Mouse (Mus musculus): ENCODE results near the gene St3gal5. TPM values are rescaled to one million over a fixed set of nuclear protein-coding genes. Genes with fewer than 3 reads are reported as not detected.

Gene St3gal5
- total and polyA plus RNA-seq, 3 experiments = 24.4 to 51.8 TPM; not detected in 1

DNA sequence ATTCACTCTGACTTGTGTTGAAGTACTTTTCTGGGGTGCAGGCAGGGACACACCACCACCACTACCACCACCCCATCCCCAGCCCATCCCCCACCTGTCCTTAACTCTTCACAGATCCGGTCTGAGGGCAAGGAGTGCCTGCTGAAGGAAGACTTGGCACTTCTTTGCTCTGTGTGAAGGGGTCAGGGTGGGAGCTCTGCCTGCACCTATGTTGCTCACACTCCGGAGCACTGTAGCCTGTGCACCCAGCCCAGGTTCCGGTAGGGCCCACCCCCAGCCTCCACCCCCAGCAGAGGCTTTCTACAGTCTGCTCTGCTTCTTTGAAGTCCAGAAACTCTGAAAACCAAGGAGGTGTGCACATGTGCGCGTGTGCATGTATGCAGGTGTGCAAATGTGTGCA lies 93.2 kb downstream of the St3gal5 start:
- no peak overlapping the region for H3K9ac ChIP-seq (ENCODE audit: control insufficient read depth, low read depth, low read length, poor library complexity, severe bottlenecking)
- H3K4me3 ChIP-seq (ENCODE audit: control insufficient read depth in 1 of 2, insufficient read depth in 1 of 2, low read depth in 2 of 2, low read length in 2 of 2) = no peak overlapping the region
- no peaks in the 10 kb centered on the region for H3K9me3 ChIP-seq (replicated peaks; ENCODE audit: insufficient read depth, low read length)
- H3K79me2 ChIP-seq (ENCODE audit: control insufficient read depth, insufficient read depth, low read length, poor library complexity) = no peaks in the 10 kb centered on the region
- no peak overlapping the region for H3K27ac ChIP-seq (ENCODE audit: control insufficient read depth, low read depth, low read length)
- DNase-seq (ENCODE audit: low read depth, low spot score) = no peak
- H3K4me1 ChIP-seq (ENCODE audit: control insufficient read depth in 1 of 2, insufficient read depth in 2 of 2, low read length in 2 of 2) = no peaks in the 10 kb centered on the region
- no peaks in the 10 kb centered on the region for H3K36me3 ChIP-seq (ENCODE audit: control insufficient read depth in 1 of 2, insufficient read depth in 2 of 2, low read length in 2 of 2)
- TF ChIP-seq ZNF384 (IDR thresholded peaks at IDR 0.05; ENCODE audit: low read depth, low read length) = no peak
- TF ChIP-seq TAL1 (IDR thresholded peaks at IDR 0.05; ENCODE audit: low read length) = no peak
- peaks cover 0 to 2% of the 10 kb centered on the region in 2 experiments; a peak in 3 of 4 replicates for H3K27me3 ChIP-seq (ENCODE audit: control insufficient read depth in 1 of 2, insufficient read depth in 2 of 2, low read length in 2 of 2)

DNA sequence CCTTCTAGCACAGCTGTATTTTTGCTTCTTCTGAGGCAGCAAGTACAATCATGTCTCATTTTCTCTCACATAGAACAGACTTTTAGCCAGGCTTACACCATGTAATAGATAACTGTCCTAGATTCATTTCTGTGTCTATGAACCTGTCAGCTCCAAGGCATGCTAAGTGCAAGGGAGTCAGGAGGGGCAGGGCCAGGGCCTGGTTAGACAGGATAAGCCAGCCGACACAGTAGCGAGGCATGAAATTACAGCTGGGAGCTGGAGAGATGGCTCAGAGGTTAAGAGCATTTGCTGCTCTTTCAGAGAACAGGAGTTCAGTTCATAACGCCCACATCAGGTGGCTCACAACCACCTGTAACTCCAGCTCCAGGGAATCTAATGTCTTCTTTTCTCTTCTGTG lies 99.3 kb downstream of the St3gal5 start:
- Histone ChIP-seq H3K27me3 (ENCODE audit: control insufficient read depth in 1 of 2, insufficient read depth in 2 of 2, low read length in 2 of 2) (peaks cover 4 to 6% of the 10 kb centered on the region in 2 experiments; a peak in 3 of 4 replicates), H3K36me3 (ENCODE audit: control insufficient read depth in 1 of 2, insufficient read depth in 2 of 2, low read length in 2 of 2) (no peaks in the 10 kb centered on the region), H3K27ac (ENCODE audit: control insufficient read depth, low read depth, low read length) (no peak overlapping the region), H3K4me3 (ENCODE audit: control insufficient read depth in 1 of 2, insufficient read depth in 1 of 2, low read depth in 2 of 2, low read length in 2 of 2) (no peak overlapping the region), H3K9ac (ENCODE audit: control insufficient read depth, low read depth, low read length, poor library complexity, severe bottlenecking) (no peak overlapping the region), H3K79me2 (ENCODE audit: control insufficient read depth, insufficient read depth, low read length, poor library complexity) (no peaks in the 10 kb centered on the region), H3K4me1 (ENCODE audit: control insufficient read depth in 1 of 2, insufficient read depth in 2 of 2, low read length in 2 of 2) (no peaks in the 10 kb centered on the region), H3K9me3 (replicated peaks; ENCODE audit: insufficient read depth, low read length) (no peaks in the 10 kb centered on the region)
- DNase-seq (ENCODE audit: low read depth, low spot score) = no peak
- TF ChIP-seq MAZ (IDR thresholded peaks at IDR 0.05; ENCODE audit: low read depth, low read length) (no peak), RCOR1 (IDR thresholded peaks at IDR 0.05; ENCODE audit: low read depth, low read length) (no peak), MAFK (IDR thresholded peaks at IDR 0.05; ENCODE audit: borderline replicate concordance, low read depth, low read length) (no peak), USF1 (IDR thresholded peaks at IDR 0.05; ENCODE audit: low read depth, low read length) (no peak), ZNF384 (IDR thresholded peaks at IDR 0.05; ENCODE audit: low read depth, low read length) (no peak), MEF2A (IDR thresholded peaks at IDR 0.05; ENCODE audit: extremely low read depth, insufficient replicate concordance, low read depth, low read length, poor library complexity, severe bottlenecking) (no peak), JUND (IDR thresholded peaks at IDR 0.05; ENCODE audit: low read depth, low read length) (no peak), MAX (IDR thresholded peaks at IDR 0.05; ENCODE audit: low read length) (no peak), TAL1 (IDR thresholded peaks at IDR 0.05; ENCODE audit: low read length) (no peak), RAD21 (IDR thresholded peaks at IDR 0.05; ENCODE audit: low read depth, low read length) (no peak), KAT2A (conservative IDR thresholded peaks at IDR 0.05; ENCODE audit: low read depth, low read length) (no peak), ETS1 (IDR thresholded peaks at IDR 0.05; ENCODE audit: low read depth, low read length) (no peak), ELF1 (IDR thresholded peaks at IDR 0.05; ENCODE audit: low read depth, low read length) (no peak), UBTF (IDR thresholded peaks at IDR 0.05; ENCODE audit: borderline replicate concordance, insufficient read depth, low read depth, low read length) (no peak)

DNA sequence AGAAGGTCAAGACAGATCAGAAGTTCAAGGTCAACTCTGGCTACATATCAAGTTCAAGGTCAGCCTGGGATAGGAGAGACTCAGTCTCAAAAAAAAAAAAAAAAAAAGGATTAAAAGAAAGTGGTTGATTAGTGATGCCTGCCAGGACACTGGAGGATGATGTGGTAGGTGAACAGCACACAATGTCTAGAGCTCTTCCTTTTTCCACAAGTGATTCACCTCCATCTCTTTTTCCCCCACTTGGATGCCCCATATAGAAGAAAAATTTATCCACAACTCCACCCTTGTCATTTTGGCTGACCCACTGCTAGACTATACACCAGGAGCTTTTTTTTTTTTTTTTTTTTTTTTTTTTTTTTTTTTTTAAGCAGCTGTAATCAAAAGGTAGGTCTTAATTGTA lies 100.1 kb downstream of the St3gal5 start:
- Histone ChIP-seq H3K9me3 (replicated peaks; ENCODE audit: insufficient read depth, low read length) (no peaks in the 10 kb centered on the region), H3K27me3 (ENCODE audit: control insufficient read depth in 1 of 2, insufficient read depth in 2 of 2, low read length in 2 of 2) (peaks cover 4 to 6% of the 10 kb centered on the region in 2 experiments; a peak in 3 of 4 replicates), H3K79me2 (ENCODE audit: control insufficient read depth, insufficient read depth, low read length, poor library complexity) (no peaks in the 10 kb centered on the region)
- TF ChIP-seq POLR2AphosphoS2 (IDR thresholded peaks at IDR 0.05; ENCODE audit: low read length) (no peak), CTCF (IDR thresholded peaks at IDR 0.05 in 2 of 3, conservative IDR thresholded peaks at IDR 0.05 in 1 of 3; ENCODE audit: control insufficient read depth in 1 of 3, insufficient read depth in 1 of 3, low read depth in 2 of 3, low read length in 3 of 3, poor library complexity in 1 of 3, severe bottlenecking in 1 of 3) (no peak), MAX (IDR thresholded peaks at IDR 0.05; ENCODE audit: low read length) (no peak), NRF1 (IDR thresholded peaks at IDR 0.05; ENCODE audit: insufficient read depth, low read depth, low read length, poor library complexity, severe bottlenecking) (no peak), RAD21 (IDR thresholded peaks at IDR 0.05; ENCODE audit: low read depth, low read length) (no peak), USF2 (IDR thresholded peaks at IDR 0.05; ENCODE audit: borderline replicate concordance in 1 of 2, insufficient read depth in 1 of 2, low read depth in 1 of 2, low read length in 2 of 2) (no peak), ZKSCAN1 (IDR thresholded peaks at IDR 0.05; ENCODE audit: low read depth, low read length) (no peak), MAFK (IDR thresholded peaks at IDR 0.05; ENCODE audit: borderline replicate concordance, low read depth, low read length) (no peak), GATA1 (IDR thresholded peaks at IDR 0.05; ENCODE audit: low read depth, low read length) (no peak), TBP (IDR thresholded peaks at IDR 0.05; ENCODE audit: low read depth, low read length) (no peak), MYB (IDR thresholded peaks at IDR 0.05; ENCODE audit: low read depth, low read length) (no peak), MXI1 (IDR thresholded peaks at IDR 0.05; ENCODE audit: low read depth, low read length) (no peak), HCFC1 (IDR thresholded peaks at IDR 0.05; ENCODE audit: low read depth, low read length) (no peak), USF1 (IDR thresholded peaks at IDR 0.05; ENCODE audit: low read depth, low read length) (no peak), TCF12 (IDR thresholded peaks at IDR 0.05; ENCODE audit: low read depth, low read length) (no peak)

More for the DNA sequence above, 100.1 kb downstream of the St3gal5 start:
- H3K4me3 ChIP-seq (ENCODE audit: control insufficient read depth in 1 of 2, insufficient read depth in 1 of 2, low read depth in 2 of 2, low read length in 2 of 2) = no peak overlapping the region
- H3K27ac ChIP-seq (ENCODE audit: control insufficient read depth, low read depth, low read length) = no peak overlapping the region
- DNase-seq (ENCODE audit: low read depth, low spot score) = no peak
- no peaks in the 10 kb centered on the region for H3K36me3 ChIP-seq (ENCODE audit: control insufficient read depth in 1 of 2, insufficient read depth in 2 of 2, low read length in 2 of 2)
- H3K9ac ChIP-seq (ENCODE audit: control insufficient read depth, low read depth, low read length, poor library complexity, severe bottlenecking) = no peak overlapping the region
- H3K4me1 ChIP-seq (ENCODE audit: control insufficient read depth in 1 of 2, insufficient read depth in 2 of 2, low read length in 2 of 2) = no peaks in the 10 kb centered on the region
